Mouse (Mus musculus): ENCODE results near the gene Atxn10. TPM values are rescaled to one million over a fixed set of nuclear protein-coding genes. Genes with fewer than 3 reads are reported as not detected.
A peak's percentile ranks its signal among the peaks of the same experiment; 100 is the strongest.
"Not testable (repeated sequence)": the region's sequence is repeated elsewhere in the genome, so short reads cannot be mapped to it uniquely, and the experiment has no call there.

Gene Atxn10
- polyA plus RNA-seq, 1 experiment from 2014 or later = 449 TPM

DNA sequence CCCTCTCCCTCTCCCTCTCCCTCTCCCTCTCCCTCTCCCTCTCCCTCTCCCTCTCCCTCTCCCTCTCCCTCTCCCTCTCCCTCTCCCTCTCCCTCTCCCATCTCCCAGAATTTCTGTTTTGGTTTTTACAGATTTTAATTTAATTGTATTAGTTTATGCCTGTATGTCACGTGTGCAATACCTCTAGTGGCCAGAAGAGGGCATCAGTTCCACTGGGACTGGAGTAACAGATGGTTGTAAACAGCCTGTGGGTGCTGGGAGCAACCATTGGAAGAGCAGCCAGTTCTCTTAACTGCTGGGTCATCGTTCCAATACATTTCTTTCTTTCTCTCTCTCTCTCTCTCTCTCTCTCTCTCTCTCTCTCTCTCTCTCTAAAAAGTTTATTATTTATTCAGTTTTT lies 7.6 kb upstream of the Atxn10 start:
- DNase-seq (ENCODE audit: low spot score); H3K9me3 ChIP-seq (ENCODE audit: control insufficient read depth, low read length); H3K4me2 ChIP-seq (ENCODE audit: low read depth); H3K27ac ChIP-seq (ENCODE audit: low read depth, low read length); H3K36me3 ChIP-seq (ENCODE audit: control insufficient read depth, insufficient read depth, low read length); H3K4me1 ChIP-seq (ENCODE audit: control insufficient read depth, insufficient read depth, low read length); H3K27me3 ChIP-seq (ENCODE audit: control insufficient read depth, insufficient read depth, low read length); ATAC-seq (ENCODE audit: insufficient read depth, low FRiP score, low TSS enrichment); H3K4me3 ChIP-seq (ENCODE audit: low read depth, low read length); H3K9ac ChIP-seq (ENCODE audit: low read length): not testable (repeated sequence)
- WGBS = 81% methylated on average over 2 of the region's 2 CpGs

DNA sequence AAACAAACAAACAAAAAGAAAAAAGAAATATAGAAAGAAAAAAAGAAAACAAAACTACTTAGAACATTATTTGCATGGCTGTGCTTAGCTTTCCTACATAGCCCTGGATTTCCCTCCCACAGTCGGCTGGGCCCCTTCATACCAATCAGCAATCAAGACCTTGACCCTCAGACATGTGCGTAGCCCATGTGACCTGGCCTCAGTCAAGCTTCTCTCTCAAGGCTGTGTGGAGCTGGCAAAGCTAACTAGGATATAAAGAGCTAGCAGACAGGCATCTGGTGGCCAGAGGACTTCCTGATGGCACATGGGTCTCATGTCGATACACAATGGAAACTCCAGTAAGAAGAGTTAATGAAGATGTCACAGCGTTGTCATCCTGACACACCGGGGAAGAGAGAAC lies 6.9 kb upstream of the Atxn10 start:
- Histone ChIP-seq H3K9ac (ENCODE audit: low read length) (no peak overlapping the region), H3K4me2 (ENCODE audit: low read depth) (no peak overlapping the region), H3K9me3 (ENCODE audit: control insufficient read depth, low read length) (no peaks in the 10 kb centered on the region), H3K36me3 (ENCODE audit: control insufficient read depth, insufficient read depth, low read length) (no peaks in the 10 kb centered on the region), H3K27me3 (ENCODE audit: control insufficient read depth, insufficient read depth, low read length) (no peaks in the 10 kb centered on the region), H3K4me3 (ENCODE audit: low read depth, low read length) (no peak overlapping the region), H3K27ac (ENCODE audit: low read depth, low read length) (no peak overlapping the region), H3K4me1 (ENCODE audit: control insufficient read depth, insufficient read depth, low read length) (no peaks in the 10 kb centered on the region)
- 94% methylated on average over 5 of the region's 5 CpGs for WGBS
- no peak for ATAC-seq (ENCODE audit: insufficient read depth, low FRiP score, low TSS enrichment)
- DNase-seq (ENCODE audit: low spot score) = no peak

DNA sequence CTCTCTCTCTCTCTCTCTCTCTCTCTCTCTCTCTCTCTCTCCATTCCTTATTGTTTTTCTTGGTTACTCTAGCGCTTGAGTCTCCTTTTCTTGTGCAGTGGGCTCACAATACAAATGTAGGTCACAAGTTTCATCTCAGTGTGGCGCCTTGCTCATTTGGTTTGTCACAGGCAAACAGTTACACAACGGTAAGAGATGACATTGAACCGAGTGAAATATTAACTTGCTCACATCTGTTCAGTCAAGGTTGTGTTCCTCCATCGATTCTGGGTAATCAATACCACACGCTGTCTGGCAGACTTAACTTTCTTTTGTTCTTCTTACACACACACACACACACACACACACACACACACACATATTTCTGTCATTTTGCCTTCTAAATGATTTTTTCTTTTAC lies 6.0 kb upstream of the Atxn10 start:
- no peaks in the 10 kb centered on the region for H3K36me3 ChIP-seq (ENCODE audit: control insufficient read depth, insufficient read depth, low read length)
- WGBS = 92% methylated on average over 6 of the region's 6 CpGs
- H3K4me1 ChIP-seq (ENCODE audit: control insufficient read depth, insufficient read depth, low read length) = no peaks in the 10 kb centered on the region
- H3K27ac ChIP-seq (ENCODE audit: low read depth, low read length) = no peak overlapping the region
- DNase-seq (ENCODE audit: low spot score) (no peak), ATAC-seq (ENCODE audit: insufficient read depth, low FRiP score, low TSS enrichment) (no peak)
- H3K4me3 ChIP-seq (ENCODE audit: low read depth, low read length) = no peak overlapping the region
- H3K27me3 ChIP-seq (ENCODE audit: control insufficient read depth, insufficient read depth, low read length) = no peaks in the 10 kb centered on the region
- H3K4me2 ChIP-seq (ENCODE audit: low read depth) = no peak overlapping the region
- H3K9ac ChIP-seq (ENCODE audit: low read length) = no peak overlapping the region
- H3K9me3 ChIP-seq (ENCODE audit: control insufficient read depth, low read length) = no peaks in the 10 kb centered on the region

GRCm38 (mm10) chr15:85333511-85333910 lies 2.5 kb upstream of the Atxn10 start:
- H3K4me1 ChIP-seq (ENCODE audit: control insufficient read depth, insufficient read depth, low read length); H3K9me3 ChIP-seq (ENCODE audit: control insufficient read depth, low read length); DNase-seq (ENCODE audit: low spot score); H3K9ac ChIP-seq (ENCODE audit: low read length); H3K4me2 ChIP-seq (ENCODE audit: low read depth); H3K4me3 ChIP-seq (ENCODE audit: low read depth, low read length); H3K36me3 ChIP-seq (ENCODE audit: control insufficient read depth, insufficient read depth, low read length); ATAC-seq (ENCODE audit: insufficient read depth, low FRiP score, low TSS enrichment); H3K27ac ChIP-seq (ENCODE audit: low read depth, low read length); H3K27me3 ChIP-seq (ENCODE audit: control insufficient read depth, insufficient read depth, low read length): not testable (repeated sequence)
- WGBS = 90% methylated on average over 6 of the region's 6 CpGs

- 60% methylated on average over 3 of the region's 3 CpGs for WGBS
- Histone ChIP-seq H3K27me3 (ENCODE audit: control insufficient read depth, insufficient read depth, low read length) (no peaks in the 10 kb centered on the region), H3K36me3 (ENCODE audit: control insufficient read depth, insufficient read depth, low read length) (no peaks in the 10 kb centered on the region), H3K9me3 (ENCODE audit: control insufficient read depth, low read length) (no peaks in the 10 kb centered on the region), H3K4me1 (ENCODE audit: control insufficient read depth, insufficient read depth, low read length) (peaks cover 9% of the 10 kb centered on the region; the same call in 1 of the 2 replicates), H3K4me3 (ENCODE audit: low read depth, low read length) (no peak overlapping the region), H3K27ac (ENCODE audit: low read depth, low read length) (no peak overlapping the region), H3K9ac (ENCODE audit: low read length) (no peak overlapping the region), H3K4me2 (ENCODE audit: low read depth) (no peak overlapping the region)
- no peak for ATAC-seq (ENCODE audit: insufficient read depth, low FRiP score, low TSS enrichment)
- DNase-seq (ENCODE audit: low spot score) = no peak
These were observed 1.8 kb upstream of the Atxn10 start for GRCm38 (mm10) chr15:85334234-85334633.

GRCm38 (mm10) chr15:85336301-85336991 lies 401 bp downstream of the Atxn10 start:
- H3K9me3 ChIP-seq (ENCODE audit: control insufficient read depth, low read length) = no peaks in the 10 kb centered on the region
- H3K36me3 ChIP-seq (ENCODE audit: control insufficient read depth, insufficient read depth, low read length) = no peaks in the 10 kb centered on the region
- ATAC-seq (ENCODE audit: insufficient read depth, low FRiP score, low TSS enrichment) (peak; percentile 96), DNase-seq (ENCODE audit: low spot score) (peak; percentile 91)
- peak overlapping the region; percentile 88 for H3K4me2 ChIP-seq (ENCODE audit: low read depth)
- H3K4me3 ChIP-seq (ENCODE audit: low read depth, low read length) = peak overlapping the region; percentile 66
- no peaks in the 10 kb centered on the region for H3K27me3 ChIP-seq (ENCODE audit: control insufficient read depth, insufficient read depth, low read length)
- H3K4me1 ChIP-seq (ENCODE audit: control insufficient read depth, insufficient read depth, low read length) = peaks cover 9% of the 10 kb centered on the region; the same call in 1 of the 2 replicates
- under 1% methylated on average over 54 of the region's 54 CpGs for WGBS
- peak overlapping the region; percentile 79 for H3K9ac ChIP-seq (ENCODE audit: low read length)
- H3K27ac ChIP-seq (ENCODE audit: low read depth, low read length) = peak overlapping the region; percentile 83

DNA sequence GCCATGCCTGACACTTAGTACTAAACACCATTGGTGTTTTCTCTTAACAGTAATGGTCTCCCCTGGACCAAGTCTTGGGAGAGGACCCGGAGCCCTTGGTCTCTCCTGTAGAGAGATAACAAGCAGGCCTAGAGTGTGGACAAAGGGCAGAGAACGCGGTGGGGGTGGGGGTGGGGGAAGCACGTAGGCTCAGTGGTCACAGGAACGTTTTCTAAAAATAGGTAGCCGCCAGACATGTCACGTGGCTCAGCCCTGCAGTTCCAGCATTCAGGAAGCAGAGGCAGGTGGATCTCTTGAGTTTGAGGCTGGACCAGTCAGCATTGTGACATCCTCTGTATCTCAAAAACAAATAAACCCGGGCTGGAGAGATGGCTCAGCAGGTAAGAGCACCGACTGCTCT lies 1.2 kb downstream of the Atxn10 start:
- no peaks in the 10 kb centered on the region for H3K9me3 ChIP-seq (ENCODE audit: control insufficient read depth, low read length)
- H3K27ac ChIP-seq (ENCODE audit: low read depth, low read length) = peak overlapping the region; percentile 83; the same call in 1 of the 2 replicates
- peak overlapping the region; percentile 66 for H3K4me3 ChIP-seq (ENCODE audit: low read depth, low read length)
- DNase-seq (ENCODE audit: low spot score) = no peak
- no peaks in the 10 kb centered on the region for H3K27me3 ChIP-seq (ENCODE audit: control insufficient read depth, insufficient read depth, low read length)
- peaks cover 9% of the 10 kb centered on the region; the same call in 1 of the 2 replicates for H3K4me1 ChIP-seq (ENCODE audit: control insufficient read depth, insufficient read depth, low read length)
- no peaks in the 10 kb centered on the region for H3K36me3 ChIP-seq (ENCODE audit: control insufficient read depth, insufficient read depth, low read length)
- peak overlapping the region; percentile 88 for H3K4me2 ChIP-seq (ENCODE audit: low read depth)
- peak overlapping the region; percentile 79 for H3K9ac ChIP-seq (ENCODE audit: low read length)
- no peak for ATAC-seq (ENCODE audit: insufficient read depth, low FRiP score, low TSS enrichment)
- WGBS = 59% methylated on average over 9 of the region's 9 CpGs

DNA sequence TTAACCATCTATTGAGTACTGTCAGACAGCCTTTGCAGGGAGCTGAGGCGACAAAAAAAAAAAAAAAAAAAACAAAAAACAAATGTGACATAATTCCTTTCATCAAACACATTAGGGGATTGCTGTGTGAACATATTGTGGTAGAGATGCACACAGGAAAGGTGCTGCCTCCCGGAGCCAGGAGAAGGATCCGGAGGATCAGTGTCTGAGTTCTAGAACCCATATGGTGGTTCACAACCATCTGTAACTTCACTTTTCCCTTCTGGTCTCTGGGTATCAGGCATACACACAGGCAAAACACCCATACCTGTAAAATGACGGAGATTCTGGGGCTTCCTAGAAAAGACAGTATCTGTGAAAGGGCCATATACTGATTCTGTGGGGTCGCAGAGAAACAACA lies 1.9 kb downstream of the Atxn10 start:
- DNase-seq (ENCODE audit: low spot score) = no peak
- Histone ChIP-seq H3K36me3 (ENCODE audit: control insufficient read depth, insufficient read depth, low read length) (no peaks in the 10 kb centered on the region), H3K4me2 (ENCODE audit: low read depth) (no peak overlapping the region), H3K9ac (ENCODE audit: low read length) (no peak overlapping the region), H3K27me3 (ENCODE audit: control insufficient read depth, insufficient read depth, low read length) (no peaks in the 10 kb centered on the region), H3K4me1 (ENCODE audit: control insufficient read depth, insufficient read depth, low read length) (peaks cover 9% of the 10 kb centered on the region; the same call in 1 of the 2 replicates), H3K4me3 (ENCODE audit: low read depth, low read length) (no peak overlapping the region), H3K27ac (ENCODE audit: low read depth, low read length) (no peak overlapping the region), H3K9me3 (ENCODE audit: control insufficient read depth, low read length) (no peaks in the 10 kb centered on the region)
- WGBS = 89% methylated on average over 5 of the region's 5 CpGs
- no peak for ATAC-seq (ENCODE audit: insufficient read depth, low FRiP score, low TSS enrichment)

DNA sequence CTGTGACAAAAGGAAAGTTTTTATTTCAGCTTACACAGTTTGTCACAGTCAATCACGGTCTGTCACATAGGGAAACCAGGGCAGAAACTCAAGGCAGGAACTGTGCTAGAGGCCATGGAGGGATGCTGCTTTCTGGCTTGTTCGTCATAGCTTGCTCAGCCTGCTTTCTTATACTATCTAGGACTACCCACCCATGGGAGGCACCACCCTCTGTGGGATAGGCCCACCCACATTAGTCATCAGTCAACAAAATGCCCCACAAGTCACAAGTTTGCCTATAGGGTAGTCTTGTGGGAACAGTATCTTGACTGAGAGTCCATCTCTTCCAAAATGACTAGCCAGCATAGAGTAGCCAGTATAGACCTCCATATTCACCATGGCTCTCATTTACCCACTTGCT lies 6.2 kb downstream of the Atxn10 start:
- ATAC-seq (ENCODE audit: insufficient read depth, low FRiP score, low TSS enrichment) = no peak
- no peaks in the 10 kb centered on the region for H3K27me3 ChIP-seq (ENCODE audit: control insufficient read depth, insufficient read depth, low read length)
- no peak overlapping the region for H3K27ac ChIP-seq (ENCODE audit: low read depth, low read length)
- WGBS = 93% methylated on average over 2 of the region's 2 CpGs
- no peaks in the 10 kb centered on the region for H3K9me3 ChIP-seq (ENCODE audit: control insufficient read depth, low read length)
- H3K36me3 ChIP-seq (ENCODE audit: control insufficient read depth, insufficient read depth, low read length) = no peaks in the 10 kb centered on the region; the same call in 1 of the 2 replicates
- no peak overlapping the region for H3K4me3 ChIP-seq (ENCODE audit: low read depth, low read length)
- peaks cover 2% of the 10 kb centered on the region; the same call in 1 of the 2 replicates for H3K4me1 ChIP-seq (ENCODE audit: control insufficient read depth, insufficient read depth, low read length)
- H3K4me2 ChIP-seq (ENCODE audit: low read depth) = no peak overlapping the region
- H3K9ac ChIP-seq (ENCODE audit: low read length) = no peak overlapping the region
- DNase-seq (ENCODE audit: low spot score) = no peak
